Mouse (Mus musculus): ENCODE results near the gene Rbm45.

GRCm38 (mm10) chr2:76368861-76369660 lies 723 bp upstream of the Rbm45 start:
- TF ChIP-seq GATA1 (IDR thresholded peaks at IDR 0.05; ENCODE audit: low read length) (no peak), TAL1 (IDR thresholded peaks at IDR 0.05; ENCODE audit: low read length) (no peak)

Data from erythroblast, embryonic 14.5 days (primary cell).